Mouse (Mus musculus) spleen, adult 2 months (tissue): ENCODE measurements around the gene Mmadhc.

ENCODE experiments used
- CTCF ChIP-seq: fragments of 200-500 bp; IDR thresholded peaks from 2 replicates; pipeline ENCODE4 v1.5.1; 2011; ENCODE audit warnings: mild to moderate bottlenecking, inconsistent platforms; ENCODE audit not compliant: insufficient read depth, insufficient read length, insufficient replicate concordance; ENCODE audit errors: extremely low read depth
- POLR2A ChIP-seq: fragments of 200-500 bp; IDR thresholded peaks from 2 replicates; pipeline ENCODE4 v1.6.1; 2011; ENCODE audit warnings: low read depth, low read length, inconsistent platforms

DNA sequence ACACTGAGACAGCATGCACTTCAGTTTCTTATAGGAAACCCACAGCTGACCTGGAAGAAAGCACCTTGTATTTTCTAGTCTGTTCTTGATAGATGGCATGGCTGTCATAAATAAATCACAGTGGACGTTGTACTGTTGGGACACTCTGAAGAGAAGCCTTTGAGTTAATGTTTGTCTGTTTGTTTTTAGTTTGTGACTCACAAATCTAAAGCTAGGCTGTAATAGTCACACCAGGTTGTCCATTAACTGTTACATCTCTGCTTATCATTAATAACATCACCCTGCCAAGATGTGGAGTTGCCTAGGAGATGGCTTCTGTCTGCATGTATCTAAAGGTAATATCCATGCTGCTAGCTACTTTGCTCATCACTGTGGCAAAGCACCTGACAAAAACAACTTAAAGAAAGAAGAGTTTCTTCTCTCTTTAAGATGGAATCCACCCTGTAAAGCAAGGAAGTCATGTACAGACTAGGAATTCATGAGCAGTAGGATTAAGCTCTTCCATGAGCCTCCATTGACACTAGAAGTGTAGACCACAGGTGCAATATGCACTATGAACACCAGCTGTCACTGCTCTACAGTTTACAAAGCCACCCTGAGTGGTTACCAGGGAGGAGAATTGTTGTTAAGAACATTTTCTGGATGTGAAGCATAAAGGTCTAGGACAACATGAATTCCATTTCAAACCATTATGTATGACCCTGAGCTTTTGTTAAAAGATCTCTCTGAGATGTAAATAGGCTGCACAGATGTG, 8.4 kb upstream of the Mmadhc start:
- TF ChIP-seq POLR2A (no peak), CTCF (no peak)
